Mouse (Mus musculus) ES-E14 (cell line): ENCODE data around the gene Lactb.

Experiments
- CHD2 ChIP-seq: IDR thresholded peaks from 2 replicates; pipeline ENCODE4 v1.6.1; 2014; ENCODE audit warnings: mild to moderate bottlenecking, low read depth, low read length, inconsistent platforms
- HCFC1 ChIP-seq: IDR thresholded peaks from 2 replicates; pipeline ENCODE4 v1.6.1; 2012; ENCODE audit warnings: low read length, inconsistent platforms, borderline replicate concordance; ENCODE audit not compliant: insufficient read depth
- MAFK ChIP-seq: IDR thresholded peaks from 2 replicates; pipeline ENCODE4 v1.6.1; 2014; ENCODE audit warnings: mild to moderate bottlenecking, low read depth, low read length, inconsistent platforms; ENCODE audit not compliant: insufficient read depth
- ZC3H11A ChIP-seq: IDR thresholded peaks from 2 replicates; pipeline ENCODE4 v1.6.1; 2012; ENCODE audit warnings: low read depth, mild to moderate bottlenecking, inconsistent platforms, low read length, borderline replicate concordance

DNA sequence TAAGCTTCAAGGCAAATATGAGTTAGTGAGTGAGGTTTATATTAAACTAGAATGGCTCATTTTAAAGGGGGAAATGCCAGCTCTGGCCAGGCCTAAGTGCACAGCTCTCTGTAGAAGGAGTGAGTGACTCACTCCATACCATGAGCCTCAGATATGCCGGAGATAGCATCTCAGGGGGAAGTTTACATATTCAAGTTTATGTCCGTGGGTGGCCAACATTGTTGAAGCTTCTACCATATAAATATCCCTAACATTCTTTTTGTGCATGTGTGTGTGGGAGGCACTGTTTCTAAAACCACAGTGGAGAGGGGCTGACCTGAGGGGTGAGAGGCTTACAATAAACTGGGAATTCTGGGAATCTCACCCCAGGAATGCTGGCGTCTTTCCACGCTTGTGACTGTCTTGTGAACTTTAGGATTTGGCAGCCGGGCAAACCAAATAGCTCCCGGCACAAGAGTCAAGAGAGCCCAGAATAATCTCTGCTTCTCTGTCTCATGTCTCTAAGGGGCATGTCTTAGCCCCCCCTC is 13.7 kb upstream of the Lactb start:
- TF ChIP-seq ZC3H11A, result no peak
- TF ChIP-seq CHD2, result no peak
- no peak for TF ChIP-seq MAFK
- TF ChIP-seq HCFC1, result no peak
